Mouse (Mus musculus): Measurements from ENCODE around the gene Apeh. TPM values are rescaled to one million over a fixed set of nuclear protein-coding genes. Genes with fewer than 3 reads are reported as not detected.

Apeh gene
- total and polyA plus RNA-seq, 2 experiments from 2014 or later = 32.8 to 43.5 TPM

DNA sequence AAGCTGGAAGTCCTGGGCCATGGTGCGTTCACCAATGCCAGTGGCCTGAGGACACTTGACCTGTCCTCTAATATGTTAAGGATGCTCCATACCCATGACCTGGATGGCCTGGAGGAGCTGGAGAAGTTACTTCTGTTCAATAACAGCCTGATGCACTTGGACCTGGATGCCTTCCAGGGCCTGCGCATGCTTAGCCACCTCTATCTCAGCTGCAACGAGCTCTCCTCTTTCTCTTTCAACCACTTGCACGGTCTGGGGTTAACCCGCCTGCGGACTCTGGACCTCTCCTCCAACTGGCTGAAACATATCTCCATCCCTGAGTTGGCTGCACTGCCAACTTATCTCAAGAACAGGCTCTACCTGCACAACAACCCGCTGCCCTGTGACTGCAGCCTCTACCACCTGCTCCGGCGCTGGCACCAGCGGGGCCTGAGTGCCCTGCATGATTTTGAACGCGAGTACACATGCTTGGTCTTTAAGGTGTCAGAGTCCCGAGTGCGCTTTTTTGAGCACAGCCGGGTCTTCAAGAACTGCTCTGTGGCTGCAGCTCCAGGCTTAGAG, 40.7 kb downstream of the Apeh start:
- Histone ChIP-seq H3K36me3 (replicated peaks; ENCODE audit: control insufficient read depth, insufficient read depth, low read length) (peaks cover 56% of the 10 kb centered on the region), H3K4me1 (ENCODE audit: control insufficient read depth, insufficient read depth) (peaks cover 5% of the 10 kb centered on the region; the same call in 1 of the 2 replicates), H3K4me3 (ENCODE audit: low read depth, low read length) (no peak overlapping the region), H3K27ac (ENCODE audit: low read depth) (no peak overlapping the region), H3K27me3 (ENCODE audit: control insufficient read depth, insufficient read depth, low read length) (no peaks in the 10 kb centered on the region), H3K9me3 (replicated peaks; ENCODE audit: control insufficient read depth, low read length) (no peaks in the 10 kb centered on the region), H3K9ac (replicated peaks; ENCODE audit: low read depth, low read length) (no peak overlapping the region; the same call in 1 of the 2 replicates), H3K4me2 (ENCODE audit: low read depth, low read length) (no peak overlapping the region)
- DNase-seq (ENCODE audit: low spot score) (no peak), ATAC-seq (ENCODE audit: insufficient read depth, low read depth) (no peak)
- WGBS = 81% methylated on average over 15 of the region's 15 CpGs
- no peak for TF ChIP-seq EP300 (IDR thresholded peaks at IDR 0.05; ENCODE audit: low read depth)
- no peak for TF ChIP-seq CTCF (IDR thresholded peaks at IDR 0.05; ENCODE audit: low read depth)

DNA sequence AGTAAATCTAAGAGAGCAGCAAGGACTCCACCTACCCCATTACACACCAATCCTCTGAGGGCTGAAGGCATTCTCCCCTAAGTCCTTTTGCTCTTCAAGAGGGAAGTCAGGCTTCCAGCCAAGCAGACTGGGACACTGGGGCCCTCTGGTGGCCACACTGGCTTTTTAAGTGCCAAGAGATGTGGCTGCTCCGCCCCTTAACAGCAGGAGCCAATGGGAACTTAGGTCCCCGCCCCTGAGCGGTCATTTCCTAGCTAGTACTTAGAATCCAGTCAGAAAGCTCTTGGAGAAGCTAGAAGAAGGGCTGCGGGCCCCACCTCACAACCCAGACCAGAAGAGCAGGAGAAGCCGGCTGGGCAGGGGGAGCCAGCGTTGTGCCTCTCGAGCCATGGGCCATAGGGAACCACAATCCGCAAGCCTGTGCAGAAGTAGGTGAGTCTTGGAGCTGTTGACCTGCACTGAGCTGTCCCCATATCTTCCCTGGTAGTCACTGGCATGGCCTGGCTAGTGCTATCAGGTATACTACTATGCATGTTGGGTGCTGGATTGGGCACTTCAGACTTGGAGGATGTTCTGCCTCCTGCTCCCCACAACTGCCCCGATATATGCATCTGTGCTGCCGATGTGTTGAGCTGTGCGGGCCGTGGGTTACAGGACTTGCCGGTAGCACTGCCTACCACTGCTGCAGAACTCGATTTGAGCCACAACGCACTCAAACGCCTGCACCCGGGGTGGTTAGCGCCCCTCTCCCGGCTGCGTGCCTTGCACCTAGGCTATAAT, 41.3 kb downstream of the Apeh start, which contains the start of gene Amigo3:
Gene Amigo3, plus strand, starts transcription at position 275 of the 780 bp plus-strand sequence.
- H3K9me3 ChIP-seq (replicated peaks; ENCODE audit: control insufficient read depth, low read length) = no peaks in the 10 kb centered on the region
- peak; percentile 98 for DNase-seq (ENCODE audit: low spot score)
- peak; percentile 63 for ATAC-seq (ENCODE audit: insufficient read depth, low read depth)
- TF ChIP-seq CTCF (IDR thresholded peaks at IDR 0.05; ENCODE audit: low read depth) (peak; percentile 92), EP300 (IDR thresholded peaks at IDR 0.05; ENCODE audit: low read depth) (no peak)
- peaks cover 50% of the 10 kb centered on the region for H3K36me3 ChIP-seq (replicated peaks; ENCODE audit: control insufficient read depth, insufficient read depth, low read length)
- no peak within 1 kb of the TSS; the same call in 1 of the 2 replicates for H3K9ac ChIP-seq (replicated peaks; ENCODE audit: low read depth, low read length)
- H3K27ac ChIP-seq (ENCODE audit: low read depth) = peak within 1 kb of the TSS; percentile 69; the same call in 1 of the 2 replicates
- H3K4me3 ChIP-seq (ENCODE audit: low read depth, low read length) = peak within 1 kb of the TSS; percentile 20; the same call in 1 of the 2 replicates
- 53% methylated on average over 20 of the region's 20 CpGs for WGBS
- no peaks in the 10 kb centered on the region for H3K27me3 ChIP-seq (ENCODE audit: control insufficient read depth, insufficient read depth, low read length)
- peak within 1 kb of the TSS; percentile 62 for H3K4me2 ChIP-seq (ENCODE audit: low read depth, low read length)
- H3K4me1 ChIP-seq (ENCODE audit: control insufficient read depth, insufficient read depth) = peaks cover 10% of the 10 kb centered on the region

GRCm38 (mm10) chr9:108052411-108052810, 42.0 kb downstream of the Apeh start:
- peaks cover 49% of the 10 kb centered on the region for H3K36me3 ChIP-seq (replicated peaks; ENCODE audit: control insufficient read depth, insufficient read depth, low read length)
- WGBS = 63% methylated on average over 7 of the region's 7 CpGs
- DNase-seq (ENCODE audit: low spot score) = no peak

DNA sequence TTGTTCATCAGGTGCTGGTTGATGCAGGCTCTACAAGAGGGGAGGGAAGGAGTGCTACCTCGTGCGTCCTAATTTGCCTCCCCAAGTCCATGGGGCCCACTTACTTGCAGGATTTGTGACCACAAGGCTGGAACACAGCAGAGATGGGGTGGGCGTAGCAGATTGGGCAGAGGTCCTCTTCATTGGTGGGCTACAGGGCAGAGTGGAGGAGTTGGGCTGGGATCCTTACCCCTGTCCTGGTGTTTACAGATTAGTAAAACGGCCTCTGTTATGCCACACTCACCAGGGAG, 42.5 kb downstream of the Apeh start:
- WGBS = 89% methylated on average over 4 of the region's 4 CpGs
- H3K27ac ChIP-seq (ENCODE audit: low read depth) = no peak overlapping the region
- H3K9me3 ChIP-seq (replicated peaks; ENCODE audit: control insufficient read depth, low read length) = no peaks in the 10 kb centered on the region
- TF ChIP-seq EP300 (IDR thresholded peaks at IDR 0.05; ENCODE audit: low read depth) (no peak), CTCF (IDR thresholded peaks at IDR 0.05; ENCODE audit: low read depth) (no peak)
- H3K4me3 ChIP-seq (ENCODE audit: low read depth, low read length) = no peak overlapping the region
- peaks cover 15% of the 10 kb centered on the region for H3K4me1 ChIP-seq (ENCODE audit: control insufficient read depth, insufficient read depth)
- H3K9ac ChIP-seq (replicated peaks; ENCODE audit: low read depth, low read length) = no peak overlapping the region
- H3K27me3 ChIP-seq (ENCODE audit: control insufficient read depth, insufficient read depth, low read length) = no peaks in the 10 kb centered on the region
- H3K4me2 ChIP-seq (ENCODE audit: low read depth, low read length) = no peak overlapping the region
- peaks cover 52% of the 10 kb centered on the region for H3K36me3 ChIP-seq (replicated peaks; ENCODE audit: control insufficient read depth, insufficient read depth, low read length)
- ATAC-seq (ENCODE audit: insufficient read depth, low read depth) (no peak), DNase-seq (ENCODE audit: low spot score) (no peak)

More at GRCm38 (mm10) chr9:108052411-108052810, 42.0 kb downstream of the Apeh start:
- no peak for TF ChIP-seq EP300 (IDR thresholded peaks at IDR 0.05; ENCODE audit: low read depth)
- no peak for TF ChIP-seq CTCF (IDR thresholded peaks at IDR 0.05; ENCODE audit: low read depth)
- no peak overlapping the region for H3K4me2 ChIP-seq (ENCODE audit: low read depth, low read length)
- no peaks in the 10 kb centered on the region for H3K27me3 ChIP-seq (ENCODE audit: control insufficient read depth, insufficient read depth, low read length)
- no peaks in the 10 kb centered on the region for H3K9me3 ChIP-seq (replicated peaks; ENCODE audit: control insufficient read depth, low read length)
- no peak overlapping the region for H3K4me3 ChIP-seq (ENCODE audit: low read depth, low read length)
- no peak for ATAC-seq (ENCODE audit: insufficient read depth, low read depth)
- H3K27ac ChIP-seq (ENCODE audit: low read depth) = peak overlapping the region; percentile 69; the same call in 1 of the 2 replicates
- peaks cover 15% of the 10 kb centered on the region for H3K4me1 ChIP-seq (ENCODE audit: control insufficient read depth, insufficient read depth)
- H3K9ac ChIP-seq (replicated peaks; ENCODE audit: low read depth, low read length) = no peak overlapping the region

- Histone ChIP-seq H3K9me3 (replicated peaks; ENCODE audit: control insufficient read depth, low read length) (no peaks in the 10 kb centered on the region), H3K27ac (ENCODE audit: low read depth) (no peak overlapping the region), H3K4me3 (ENCODE audit: low read depth, low read length) (no peak overlapping the region), H3K4me1 (ENCODE audit: control insufficient read depth, insufficient read depth) (peaks cover 15% of the 10 kb centered on the region), H3K36me3 (replicated peaks; ENCODE audit: control insufficient read depth, insufficient read depth, low read length) (peaks cover 53% of the 10 kb centered on the region), H3K27me3 (ENCODE audit: control insufficient read depth, insufficient read depth, low read length) (no peaks in the 10 kb centered on the region), H3K9ac (replicated peaks; ENCODE audit: low read depth, low read length) (no peak overlapping the region), H3K4me2 (ENCODE audit: low read depth, low read length) (no peak overlapping the region)
- WGBS = 90% methylated on average over 15 of the region's 15 CpGs
- TF ChIP-seq CTCF (IDR thresholded peaks at IDR 0.05; ENCODE audit: low read depth) (no peak), EP300 (IDR thresholded peaks at IDR 0.05; ENCODE audit: low read depth) (no peak)
- no peak for ATAC-seq (ENCODE audit: insufficient read depth, low read depth)
- DNase-seq (ENCODE audit: low spot score) = no peak
Measured at GRCm38 (mm10) chr9:108051184-108051930, 43.0 kb downstream of the Apeh start.

Data from heart, postnatal 0 days (tissue).